Mouse (Mus musculus) cerebellum, postnatal 10 days (tissue): ENCODE results near the gene Col20a1.
A peak's percentile ranks its signal among the peaks of the same experiment; 100 is the strongest.

Experiments
- DNase-seq, 2 experiments: peaks; one replicate each; pipeline ENCODE4 v3.0.0; 2021; ENCODE audit warnings: mixed read lengths in 2 of 2

The Col20a1 gene

DNA sequence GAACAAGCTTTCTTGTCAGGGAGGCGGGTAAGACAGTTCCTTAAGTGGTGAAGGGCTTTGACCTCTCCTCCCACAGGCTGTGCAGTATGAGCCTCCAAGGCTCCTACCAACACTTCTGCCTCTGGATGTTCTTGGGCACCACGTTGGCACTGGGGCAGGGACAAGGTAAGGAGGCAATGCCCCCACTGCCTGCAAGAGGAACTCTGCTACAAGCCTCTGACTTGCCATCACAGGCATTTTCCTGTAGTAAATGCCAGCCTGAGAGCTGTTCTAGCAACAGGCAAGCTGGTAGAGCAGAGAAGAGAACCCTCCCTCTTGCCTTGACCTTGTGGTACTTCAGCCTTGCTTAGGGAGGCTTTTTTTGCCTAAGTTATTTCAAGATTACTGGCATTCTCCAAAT is at the start of gene Col20a1:
Gene Col20a1, plus strand, starts transcription at position 87 of the 400 bp plus-strand sequence.
- DNase-seq = no peak

DNA sequence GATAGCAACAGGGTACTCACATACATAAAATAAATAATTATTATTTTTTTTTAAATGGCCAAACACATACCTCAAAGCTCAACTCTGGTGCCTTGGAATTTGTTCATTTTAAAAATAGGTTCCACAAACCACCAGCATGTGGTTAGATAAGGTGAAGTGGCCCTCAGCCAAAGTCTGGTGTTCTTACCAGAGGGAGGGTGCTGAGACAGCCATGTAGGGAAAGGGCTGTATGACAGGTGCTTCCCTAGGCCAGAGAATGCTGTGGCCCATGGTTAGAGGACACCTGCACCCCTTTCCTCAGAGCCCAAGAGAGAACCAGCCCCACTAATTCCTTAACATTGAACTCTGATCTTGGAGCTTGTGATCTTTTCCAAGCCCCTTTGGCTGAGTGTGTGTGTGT is 46.1 kb upstream of the Col20a1 start:
- no peak for DNase-seq

DNA sequence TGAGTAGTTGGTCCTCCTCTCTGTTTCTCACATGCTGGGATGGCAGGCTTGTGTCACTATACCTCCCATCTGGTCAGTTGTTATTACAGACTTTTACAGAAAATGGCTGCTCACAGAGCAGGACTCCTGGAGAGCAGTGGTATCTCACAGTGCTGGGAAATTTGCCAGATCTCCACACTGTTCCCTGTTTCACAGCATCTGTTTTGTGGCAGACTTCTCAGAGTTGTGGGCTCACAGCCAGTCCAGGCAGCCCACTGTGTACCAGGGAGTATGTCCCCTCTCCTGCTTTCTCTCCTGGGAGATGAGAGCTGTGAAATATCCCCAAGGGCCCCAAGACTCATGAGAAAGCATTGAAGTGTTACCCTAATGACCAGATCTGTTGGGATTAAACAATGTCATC is 44.5 kb upstream of the Col20a1 start:
- DNase-seq = peak in 1 of 2 experiments; percentile 32

DNA sequence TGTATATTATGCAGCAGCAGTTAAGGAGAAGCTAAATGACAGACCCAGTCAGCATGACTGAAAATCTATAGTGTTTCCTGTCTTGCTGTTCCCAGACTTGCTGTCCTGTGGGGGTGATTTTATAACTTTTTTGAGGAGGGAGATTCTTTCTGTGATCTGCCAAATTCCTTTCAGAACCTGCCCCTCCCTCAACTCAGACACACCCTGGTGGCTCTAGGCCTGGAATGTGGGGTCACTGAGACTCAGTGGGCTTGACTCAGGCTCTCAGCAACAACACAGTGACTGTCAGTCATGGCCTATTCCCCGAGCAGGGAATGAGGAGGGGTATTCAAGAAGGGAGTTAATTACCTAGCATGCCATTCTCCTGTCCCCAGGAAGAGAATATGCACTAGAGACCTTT is 36.4 kb upstream of the Col20a1 start:
- DNase-seq = no peak

DNA sequence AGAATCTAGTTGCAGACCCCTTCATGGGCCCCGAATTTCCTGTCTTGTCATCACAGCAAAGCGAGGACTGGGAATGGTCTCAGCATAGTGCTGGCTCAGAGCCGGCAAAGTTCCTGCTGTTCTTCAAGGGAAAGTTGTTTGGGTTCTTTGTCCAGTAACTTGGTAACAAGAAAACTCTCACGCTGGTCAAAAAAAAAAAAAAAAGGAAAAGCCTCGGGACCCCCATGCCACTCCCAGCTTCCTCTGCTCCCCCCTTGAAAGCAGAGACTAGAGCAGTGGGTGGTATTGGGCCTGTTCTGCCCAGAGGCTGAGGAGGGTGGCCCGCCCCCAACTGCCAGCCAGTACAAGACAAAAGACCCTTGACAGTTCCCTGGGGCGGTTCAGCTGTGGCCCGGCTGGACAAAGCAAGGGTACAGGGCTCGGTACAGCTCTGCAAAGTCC is 33.6 kb upstream of the Col20a1 start:
- peak; percentile 43 to 67 for DNase-seq

DNA sequence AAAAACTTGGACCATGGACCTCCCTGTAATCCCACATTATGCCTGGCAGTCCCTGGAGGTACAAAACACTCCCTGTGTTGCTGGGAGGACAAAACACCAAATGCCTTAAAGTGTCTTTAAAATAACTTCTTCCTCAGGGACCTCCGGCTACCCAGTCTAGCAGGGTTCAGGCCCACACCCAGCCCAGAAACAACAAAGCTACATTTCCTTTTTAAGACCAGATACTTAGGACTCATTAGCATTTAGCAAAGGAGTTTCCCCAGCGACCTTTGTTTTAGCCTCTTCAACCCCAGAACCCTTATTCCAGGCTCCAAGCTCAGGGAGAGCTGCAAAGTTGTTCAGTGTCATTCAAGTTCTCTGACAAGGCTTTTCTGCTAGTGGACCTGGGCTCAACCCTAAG is 32.7 kb upstream of the Col20a1 start:
- no peak for DNase-seq

DNA sequence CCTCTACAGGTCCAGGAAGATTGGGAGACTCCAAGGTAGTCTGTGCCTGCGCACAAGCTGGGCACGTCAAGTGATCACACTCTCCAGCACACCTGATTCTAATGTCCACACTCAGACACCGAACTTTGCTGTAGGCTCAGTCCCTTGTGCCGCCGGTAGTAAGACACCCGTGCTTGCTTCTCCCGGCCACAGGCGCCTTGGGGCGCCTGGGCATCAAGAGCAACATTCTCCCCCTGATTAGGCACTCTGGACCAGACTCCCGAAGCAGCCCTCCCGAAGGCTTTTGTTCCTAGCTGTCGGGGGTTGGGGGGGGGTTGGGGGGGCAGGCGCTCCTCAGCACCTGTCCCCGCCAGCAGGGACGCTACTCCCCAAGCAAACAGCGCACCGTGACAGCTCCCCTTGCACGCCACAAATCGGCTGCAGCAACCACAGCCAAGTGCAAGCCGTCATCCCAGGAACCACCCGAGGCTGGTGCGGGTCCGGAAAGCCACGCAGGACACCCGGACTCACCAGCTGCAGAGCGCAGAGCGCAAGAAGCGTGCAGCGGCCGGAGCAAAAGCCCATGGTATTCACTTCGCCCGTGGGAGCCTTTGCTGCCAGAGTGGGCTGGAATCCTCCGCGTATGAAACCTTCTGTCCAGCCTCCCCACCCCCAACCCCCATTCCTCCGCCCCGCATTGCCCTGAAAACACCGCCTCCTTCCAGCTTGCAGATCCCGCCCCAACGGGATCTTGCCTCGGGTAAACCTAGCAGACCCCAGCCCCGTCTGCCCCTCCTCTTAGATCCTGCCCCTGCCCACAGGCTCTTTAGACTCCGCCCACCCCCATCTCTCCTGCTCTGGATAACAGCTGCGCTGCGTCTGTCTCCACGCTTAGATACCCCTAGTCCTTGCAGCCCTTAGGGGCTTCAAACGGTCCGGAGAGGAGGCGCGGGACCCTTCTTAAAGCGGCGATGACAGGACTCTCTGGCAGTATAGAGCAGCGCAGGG is 32.0 kb upstream of the Col20a1 start, which contains the start of gene Nkain4:
Gene Nkain4, minus strand, starts transcription at position 639 of the 987 bp plus-strand sequence.
- DNase-seq = peak; percentile 87 to 89

DNA sequence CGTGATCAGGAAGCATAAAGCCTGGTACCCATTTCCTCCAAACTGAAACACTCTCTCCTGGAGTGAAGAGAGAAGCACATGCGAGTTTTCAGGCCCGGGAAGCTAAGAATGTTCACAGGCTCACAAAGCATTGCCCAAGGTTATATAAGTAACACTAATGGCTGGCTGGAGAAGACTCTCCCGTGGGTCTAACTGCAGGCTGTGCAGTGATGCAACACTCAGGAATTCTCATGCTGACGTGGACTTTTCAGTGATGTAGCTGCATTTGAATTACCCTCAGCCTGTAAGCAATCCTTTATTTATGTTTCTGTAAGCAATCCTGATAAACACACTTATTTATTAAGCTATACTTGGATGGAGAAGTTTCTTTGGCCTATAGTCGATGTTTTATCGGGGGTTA is 26.7 kb upstream of the Col20a1 start:
- DNase-seq = no peak

DNA sequence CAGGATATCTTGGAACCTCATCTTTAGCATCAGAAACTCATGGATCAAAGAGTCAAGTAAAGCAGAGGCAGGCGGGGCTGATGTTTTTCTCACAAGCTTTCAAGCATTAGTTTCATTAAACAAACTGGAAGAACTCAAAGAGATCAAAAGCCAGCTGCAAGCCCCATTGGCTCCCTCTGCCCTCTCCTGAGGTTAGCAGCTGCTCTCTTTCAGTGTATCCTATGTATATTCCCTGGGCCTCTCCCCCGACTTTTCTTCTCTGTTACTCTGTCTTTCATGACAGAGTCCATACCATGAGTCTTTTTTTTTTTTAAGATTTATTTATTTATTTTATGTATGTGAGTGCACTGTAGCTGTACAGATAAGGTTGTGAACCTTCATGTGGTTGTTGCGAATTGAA is 26.1 kb upstream of the Col20a1 start:
- no peak for DNase-seq

DNA sequence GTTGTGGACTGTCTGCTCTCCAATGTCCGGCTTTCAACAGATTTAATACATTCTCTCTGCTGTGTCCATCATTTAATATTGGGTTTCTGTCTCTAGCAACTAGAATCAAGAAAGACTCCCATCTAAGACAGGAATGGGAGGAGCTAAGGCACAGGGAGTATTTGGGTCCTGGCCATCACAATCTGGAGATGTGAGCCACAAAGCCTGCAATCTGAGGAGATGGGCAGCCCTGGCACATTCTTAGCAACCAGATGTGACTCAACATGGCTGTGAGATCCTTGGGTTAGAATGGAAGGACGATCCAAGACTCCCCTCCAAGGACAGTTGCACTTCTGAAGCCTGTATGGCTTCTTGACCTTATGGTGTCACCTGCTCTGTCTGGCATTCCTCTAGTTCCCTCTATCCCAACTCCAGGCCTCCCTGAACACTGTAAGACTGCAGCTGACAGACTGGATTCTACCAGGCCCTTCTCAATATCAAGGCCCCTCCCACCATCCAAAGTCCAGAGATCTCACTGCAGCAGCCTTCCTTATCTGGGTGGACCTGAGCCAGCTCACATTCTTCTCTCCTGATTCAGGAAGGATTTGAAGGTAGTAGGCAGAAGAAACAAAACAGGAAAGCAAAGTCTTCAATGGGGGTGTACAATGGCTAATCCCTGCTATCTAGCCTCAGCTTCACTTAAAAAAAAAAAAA is 23.6 kb upstream of the Col20a1 start:
- DNase-seq = no peak

DNA sequence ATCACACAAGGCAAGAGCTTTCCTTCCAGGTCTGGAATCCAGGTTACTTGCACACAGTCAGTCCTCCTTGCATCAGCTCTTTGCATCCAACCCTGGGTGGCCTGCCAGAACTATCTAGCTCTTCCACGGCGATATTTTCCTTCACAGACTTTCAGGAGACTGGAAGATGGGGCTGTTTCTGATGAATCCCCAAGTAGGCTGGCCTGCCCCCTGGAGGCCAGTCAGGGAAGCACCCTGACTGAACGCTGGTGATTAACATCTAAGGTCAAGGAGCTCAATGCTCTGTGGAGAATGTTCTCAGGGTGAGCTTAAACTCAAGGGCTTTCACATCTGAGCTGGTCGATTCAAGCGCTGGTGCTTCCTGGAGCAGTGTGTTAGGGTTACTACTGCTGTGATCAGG is 22.4 kb upstream of the Col20a1 start:
- peak; percentile 89 to 93 for DNase-seq

DNA sequence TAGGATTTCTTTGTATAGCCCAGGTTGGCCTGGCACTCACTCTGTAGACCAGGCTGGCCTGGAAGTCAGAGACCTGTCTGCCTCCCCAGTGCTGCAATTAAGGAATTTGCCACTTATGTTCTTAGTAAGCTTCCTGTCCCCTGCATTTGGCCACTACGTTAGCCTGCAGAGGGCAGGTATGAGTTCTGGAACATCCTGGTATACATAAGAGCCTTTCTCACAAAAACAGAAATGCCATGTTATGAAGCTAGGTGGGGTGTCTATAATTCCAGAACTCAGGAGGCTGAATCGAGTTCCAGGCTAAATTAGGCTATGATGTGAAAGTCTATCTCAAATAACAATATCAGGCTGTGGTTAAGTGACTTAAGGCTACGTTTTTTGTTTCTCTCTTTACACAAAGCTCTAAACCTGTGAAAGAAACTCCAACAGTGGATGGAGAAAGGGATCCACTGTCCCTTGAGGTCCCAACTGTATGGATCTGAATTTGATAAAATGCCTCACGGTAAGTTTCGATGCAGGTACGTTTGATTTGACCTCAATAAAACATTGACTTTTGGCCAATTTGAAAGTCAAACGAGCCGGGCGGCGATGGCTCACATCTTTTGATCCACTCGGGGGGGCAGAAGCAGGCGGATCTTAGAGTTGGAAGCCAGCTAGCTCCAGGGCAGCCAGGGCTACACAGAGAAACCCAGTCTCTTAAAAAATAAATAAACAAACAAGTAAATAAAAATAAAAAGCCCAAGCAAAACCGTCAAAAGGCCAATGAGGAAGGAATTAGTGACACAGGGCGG is 20.0 kb upstream of the Col20a1 start:
- DNase-seq = peak; percentile 63 to 73

DNA sequence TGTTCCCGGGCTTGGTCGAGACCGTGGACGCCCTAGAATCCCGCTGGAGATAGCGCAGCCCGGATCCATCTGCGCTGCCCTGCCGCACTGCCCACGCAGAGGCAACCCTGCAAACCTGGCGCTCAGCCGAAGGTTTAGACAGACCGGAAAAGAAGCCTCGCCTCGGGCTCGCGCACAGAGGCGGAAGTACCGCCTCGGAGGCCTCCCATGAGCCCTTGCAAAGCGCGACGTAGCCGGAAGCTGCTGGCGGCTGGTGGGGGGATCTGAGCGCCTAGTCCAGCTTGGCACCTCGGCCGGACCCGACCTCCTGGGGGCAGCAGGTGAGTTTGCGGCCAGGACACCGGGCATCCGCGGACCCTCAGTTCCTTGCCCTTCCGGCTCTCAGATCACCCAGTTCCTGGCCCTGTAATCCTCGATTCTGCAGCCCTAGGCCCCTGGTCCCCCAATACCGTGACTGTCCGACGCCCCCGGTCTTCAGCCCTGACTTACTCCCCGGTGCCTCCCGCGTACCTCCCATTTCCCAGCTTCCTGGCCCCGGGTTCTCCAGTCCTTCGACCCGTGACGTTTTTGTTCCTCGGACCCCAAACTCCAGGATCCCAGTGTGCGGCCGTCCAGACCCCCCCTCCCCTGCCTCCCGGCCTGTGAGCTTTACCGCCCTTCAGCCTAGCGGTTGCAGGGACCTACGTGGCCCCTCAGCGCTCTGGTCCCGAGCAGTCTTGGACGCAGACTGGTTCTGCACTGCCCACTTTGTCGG is 19.1 kb upstream of the Col20a1 start, which contains the start of gene Arfgap1:
Gene Arfgap1, plus strand, starts transcription at position 216 of the 754 bp plus-strand sequence.
- peak; percentile 97 to 98 for DNase-seq

DNA sequence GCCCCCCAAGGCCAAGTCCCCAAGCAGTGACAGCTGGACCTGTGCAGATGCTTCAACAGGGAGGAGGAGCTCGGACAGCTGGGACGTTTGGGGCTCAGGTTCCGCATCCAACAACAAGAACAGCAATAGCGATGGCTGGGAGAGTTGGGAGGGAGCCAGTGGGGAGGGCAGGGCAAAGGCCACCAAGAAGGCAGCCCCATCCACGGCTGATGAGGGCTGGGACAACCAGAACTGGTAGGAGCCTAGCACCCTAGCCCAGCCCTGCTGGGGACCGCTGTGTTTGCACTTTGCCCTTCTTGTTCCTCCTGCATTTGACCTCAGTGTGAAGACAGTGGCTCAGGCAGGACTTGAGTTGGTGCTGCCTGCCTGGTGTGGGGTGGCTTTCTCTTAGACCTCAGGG is 5.2 kb upstream of the Col20a1 start:
- DNase-seq = no peak

DNA sequence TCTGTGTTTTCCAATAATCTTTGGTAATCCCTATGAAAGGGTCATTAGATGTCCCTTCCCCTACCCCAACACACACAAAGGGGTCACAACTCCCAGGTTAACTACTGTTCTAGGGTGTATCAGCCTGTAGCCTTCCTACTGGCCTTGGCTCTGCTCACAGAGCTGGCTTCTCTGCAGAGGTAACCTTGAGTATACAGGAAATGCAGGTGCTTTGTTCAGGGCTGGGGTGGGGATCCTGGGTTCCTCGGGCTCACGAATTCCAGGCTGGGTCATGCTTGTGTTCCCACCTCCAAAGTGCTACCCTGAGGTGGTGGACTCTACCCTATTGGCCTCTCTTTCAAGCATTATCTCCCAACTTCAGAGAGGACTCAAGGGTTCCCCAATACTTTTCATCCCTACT is 700 bp upstream of the Col20a1 start:
- no peak for DNase-seq

DNA sequence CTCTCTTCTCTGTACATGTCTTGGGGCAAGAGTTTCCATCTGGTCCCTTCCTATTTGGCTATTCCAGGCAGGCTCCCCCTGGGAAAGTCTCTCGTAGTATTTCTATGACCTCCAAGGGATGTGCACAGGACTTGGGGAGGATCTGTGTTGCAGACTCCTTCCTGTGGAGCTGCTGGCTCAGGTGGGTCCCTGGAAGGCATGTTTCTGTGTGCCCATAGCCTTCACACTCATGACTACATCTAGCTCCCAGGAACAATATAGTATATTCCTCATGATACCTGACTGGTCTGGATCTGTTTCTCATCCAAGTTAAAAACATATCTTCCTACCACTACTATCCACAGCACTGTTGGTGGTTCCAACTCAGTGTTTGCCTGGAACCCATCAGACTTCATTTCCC is 666 bp downstream of the Col20a1 start:
- DNase-seq = no peak

DNA sequence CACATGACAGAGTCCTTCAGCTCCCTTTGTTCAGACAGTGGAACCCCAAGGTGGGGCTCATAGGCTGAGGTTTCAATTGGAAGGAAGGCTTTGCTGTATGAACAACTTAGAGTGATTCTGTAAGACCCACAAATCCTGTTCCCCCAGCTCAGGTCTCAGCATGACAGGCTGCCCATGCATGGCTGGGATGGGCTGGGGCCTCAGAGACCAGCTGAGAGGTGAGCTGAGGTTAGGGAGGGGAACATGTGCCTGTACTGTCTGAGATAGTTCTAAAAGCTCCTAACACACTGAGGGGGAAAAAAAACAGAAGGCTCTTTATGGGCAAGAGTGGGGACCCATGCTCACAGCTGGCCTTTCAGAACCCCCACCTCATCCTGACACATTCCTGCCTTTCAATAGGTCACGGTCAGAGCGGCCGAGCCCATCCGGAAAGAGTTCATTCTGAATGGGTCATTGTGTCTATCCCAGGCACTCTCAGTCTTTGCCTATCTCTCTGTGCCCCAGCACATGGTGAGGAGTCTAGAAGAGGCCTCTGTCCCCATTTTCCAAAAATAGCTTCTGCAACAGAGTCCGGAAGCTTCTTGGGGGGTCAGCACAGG is 1.2 kb downstream of the Col20a1 start:
- DNase-seq = no peak

DNA sequence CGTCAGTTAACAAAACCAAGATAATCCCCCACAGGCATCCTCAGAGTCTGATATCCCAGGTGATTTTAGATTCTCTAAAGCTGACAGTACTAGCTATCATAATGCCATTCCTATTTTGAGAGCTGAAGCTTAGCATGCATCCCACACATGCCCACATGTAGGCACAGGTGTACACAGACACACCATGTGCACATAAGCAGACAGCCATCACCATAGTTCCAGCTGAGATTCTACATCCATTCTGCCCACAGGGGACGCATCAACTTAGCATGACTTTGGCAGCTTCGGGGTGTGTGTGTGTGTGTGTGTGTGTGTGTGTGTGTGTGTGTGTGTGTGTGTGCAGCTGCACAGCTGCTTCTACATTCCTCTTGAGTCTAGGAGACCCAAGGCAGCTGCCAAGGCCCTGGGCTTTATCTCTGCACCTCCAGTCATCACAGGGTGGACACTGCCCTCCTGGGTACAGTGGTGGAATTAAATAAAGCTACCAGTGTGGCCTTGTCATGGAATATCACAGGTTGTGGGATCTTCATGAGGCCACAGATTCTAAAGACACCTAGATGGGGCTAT is 2.1 kb downstream of the Col20a1 start:
- no peak for DNase-seq

DNA sequence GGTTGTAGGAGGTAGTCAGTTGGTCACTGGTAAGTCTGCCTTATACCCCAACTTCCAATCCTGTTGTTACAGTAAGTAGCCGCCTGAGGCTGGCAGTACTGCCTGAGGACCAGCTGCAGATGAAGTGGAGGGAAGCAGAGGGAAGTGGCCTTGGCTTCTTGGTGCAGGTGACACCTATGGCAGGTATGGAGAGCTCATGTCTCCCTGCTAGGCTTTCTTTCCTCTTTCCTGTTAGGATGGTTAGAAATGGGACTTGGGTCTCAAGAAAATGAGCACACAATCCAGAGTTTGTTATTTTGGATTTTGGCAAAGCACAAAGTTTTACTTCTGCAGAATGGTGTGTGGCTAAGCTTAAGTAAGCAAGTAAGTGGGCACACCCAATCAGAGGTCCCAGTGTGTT is 2.6 kb downstream of the Col20a1 start:
- DNase-seq = no peak

DNA sequence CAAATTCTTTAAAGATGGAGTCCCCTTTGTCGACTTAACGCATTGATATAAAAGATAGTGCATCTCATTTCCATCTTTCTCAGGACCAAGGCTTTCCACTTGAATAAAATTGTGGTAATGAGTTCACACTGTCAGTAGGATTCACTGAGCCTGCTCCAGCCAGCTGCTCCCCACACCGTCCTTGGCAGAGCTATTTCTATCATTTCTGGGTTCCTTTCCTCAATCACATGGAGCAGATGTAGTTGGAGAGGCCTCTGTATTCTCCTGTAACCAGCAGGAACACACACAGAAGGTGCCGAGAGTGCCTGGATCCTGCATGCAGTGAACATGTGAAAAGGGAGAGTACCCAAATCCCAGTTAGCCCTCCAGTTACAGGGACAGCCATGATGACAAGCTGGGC is 4.0 kb downstream of the Col20a1 start:
- DNase-seq = no peak

DNA sequence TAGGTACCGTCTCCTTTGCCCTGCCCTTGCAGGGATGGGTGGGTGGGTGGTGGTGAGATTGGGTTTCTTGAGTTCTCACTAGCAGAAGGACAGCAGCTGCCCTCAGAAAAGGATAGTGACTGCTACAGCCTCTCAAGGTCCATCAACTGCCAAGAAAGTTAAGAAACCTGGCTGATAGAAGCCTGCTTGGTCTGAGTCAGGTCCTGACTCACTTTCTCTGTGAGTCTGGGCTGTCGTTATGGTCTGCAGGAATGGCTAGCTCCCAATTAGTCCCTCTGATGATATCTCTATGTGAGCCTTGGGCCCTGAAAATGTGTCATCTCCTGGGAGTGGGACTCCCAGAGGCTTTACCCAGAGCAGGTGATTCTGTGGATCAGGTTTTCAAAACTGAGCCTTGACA is 8.0 kb downstream of the Col20a1 start:
- DNase-seq = no peak
